Mouse (Mus musculus) lung, adult 18-20 months (tissue): ENCODE measurements around the gene Pdzk1ip1.
A peak's percentile ranks its signal among the peaks of the same experiment; 100 is the strongest.

Experiments
- DNase-seq, 2 experiments: peaks; one replicate each; pipeline ENCODE4 v3.0.0; 2022; ENCODE audit warnings: mixed read lengths in 2 of 2

Pdzk1ip1 gene

DNA sequence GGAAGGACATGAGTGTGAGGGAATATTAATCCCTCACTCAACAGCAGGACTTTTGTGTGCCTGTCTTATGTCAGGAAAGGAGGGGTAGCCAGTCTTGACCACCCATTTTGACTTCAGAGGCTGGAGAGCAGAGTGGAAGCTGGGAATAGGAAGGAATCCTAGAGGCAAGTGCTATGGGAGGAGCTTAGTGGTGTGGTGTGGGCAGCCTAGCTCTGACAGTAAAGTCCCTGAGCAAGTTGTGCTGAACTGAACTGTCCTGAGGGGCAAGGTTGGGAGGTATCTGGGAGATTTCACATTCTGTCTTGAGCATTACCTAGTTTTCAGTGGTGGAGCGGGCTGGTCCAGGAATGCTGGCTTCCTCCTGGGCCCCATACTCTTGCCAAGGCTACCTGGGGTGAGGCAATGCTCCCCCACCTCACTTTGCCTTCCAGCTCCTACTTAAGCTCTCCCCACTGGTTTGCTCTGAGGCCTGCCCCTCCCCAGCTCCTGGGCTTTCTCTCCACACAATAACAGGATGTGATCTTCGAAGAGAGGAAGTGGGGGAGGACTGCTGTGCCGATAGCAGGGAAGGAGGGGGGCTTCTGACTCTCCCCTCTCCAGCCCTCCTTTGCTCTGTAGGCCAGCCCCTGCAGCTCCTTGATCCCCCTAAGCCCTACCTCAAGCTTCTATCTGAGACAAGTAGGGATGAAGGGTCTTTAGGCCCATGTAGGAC is 13.1 kb upstream of the Pdzk1ip1 start:
- DNase-seq, result peak in 1 of 2 experiments; percentile 50

DNA sequence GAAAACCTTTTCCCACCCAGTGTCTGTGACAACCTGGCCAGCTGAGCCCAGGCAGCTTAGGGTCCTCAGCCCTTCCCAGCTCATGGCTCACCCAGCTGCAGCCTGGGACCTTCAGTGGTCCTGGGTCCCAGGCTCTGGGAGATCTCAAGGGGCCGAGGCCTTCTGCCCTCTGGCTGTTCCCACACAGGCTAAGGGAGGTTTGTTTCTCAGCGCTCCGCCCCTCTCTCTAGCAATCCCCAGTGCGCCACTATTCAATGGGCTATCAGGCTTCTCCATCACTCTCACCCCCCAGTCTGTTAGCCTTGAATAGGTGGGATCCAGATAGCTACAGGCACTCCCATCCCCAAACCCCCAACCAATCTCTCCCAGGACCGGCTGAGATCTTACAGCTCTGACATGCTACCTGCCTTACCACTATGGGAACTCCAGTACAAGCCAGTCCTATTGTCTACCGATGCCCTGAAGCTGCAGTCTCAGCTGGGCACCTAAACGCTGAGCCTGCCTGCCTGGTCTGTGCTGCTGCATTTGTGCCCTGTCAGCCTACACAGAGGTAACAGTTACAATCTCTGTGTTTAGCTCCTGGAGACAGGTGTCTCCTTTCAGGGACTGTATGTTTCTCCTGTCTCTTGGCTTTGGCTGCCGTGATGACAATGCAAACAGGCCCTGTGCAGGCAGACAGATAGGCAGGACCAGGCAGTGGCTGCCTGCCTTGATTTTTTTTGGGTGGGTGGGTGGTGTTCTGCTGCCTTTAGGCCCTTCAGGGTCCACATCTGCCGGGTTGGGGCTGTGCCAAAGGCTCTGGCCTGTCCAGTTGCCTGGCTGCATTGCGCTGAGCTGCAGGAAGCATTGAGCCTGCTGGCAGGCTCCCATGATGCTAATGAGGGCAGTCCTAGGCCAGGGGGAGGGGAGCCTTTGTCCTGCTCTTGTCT is 9.4 kb upstream of the Pdzk1ip1 start:
- DNase-seq, result peak in 1 of 2 experiments; percentile 26

DNA sequence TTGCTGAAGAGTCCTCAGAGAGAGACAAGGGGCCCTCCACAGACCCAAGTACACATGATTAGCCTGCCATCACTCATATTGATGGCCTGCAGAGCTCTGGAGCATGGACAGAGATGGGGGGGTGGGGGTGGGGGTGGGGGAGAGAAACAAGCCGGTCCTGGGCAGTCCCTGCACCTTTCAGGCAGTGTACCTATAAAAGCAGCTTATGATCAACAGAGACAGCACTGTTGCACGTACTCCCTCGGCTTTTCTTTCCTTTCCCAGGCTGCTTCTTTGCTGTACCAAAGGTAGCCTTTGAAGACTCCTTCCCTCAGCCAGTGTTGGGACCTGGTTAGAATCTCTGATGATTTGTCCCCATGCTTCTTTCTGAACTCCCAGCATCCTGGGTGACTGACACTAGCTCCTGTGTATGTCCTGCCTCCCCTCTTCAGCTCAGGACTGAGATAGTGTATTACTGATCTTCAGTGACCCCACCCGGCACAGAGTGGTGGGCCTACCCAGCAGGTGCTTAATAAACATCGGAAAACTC is 8.6 kb upstream of the Pdzk1ip1 start:
- no peak for DNase-seq

DNA sequence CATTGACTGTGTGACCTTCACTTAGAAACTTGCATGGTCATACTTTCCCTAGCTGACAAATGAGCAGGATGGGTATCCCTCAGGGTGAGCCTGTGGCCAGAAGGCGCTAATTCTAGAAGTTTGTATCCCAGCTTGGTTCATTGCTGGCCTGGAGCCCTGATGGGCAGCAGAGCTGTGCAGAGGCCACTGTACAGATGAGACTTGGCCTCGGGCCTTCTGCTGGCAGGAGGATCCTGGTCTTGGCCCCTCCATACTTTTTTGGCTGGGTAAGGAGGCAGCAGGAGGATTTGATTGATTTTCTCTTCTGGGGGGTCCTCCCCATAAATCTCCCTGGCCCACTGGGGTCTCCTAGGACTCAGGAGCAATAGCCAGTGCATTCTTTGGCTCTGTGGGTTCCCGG is 5.5 kb upstream of the Pdzk1ip1 start:
- DNase-seq, result no peak

DNA sequence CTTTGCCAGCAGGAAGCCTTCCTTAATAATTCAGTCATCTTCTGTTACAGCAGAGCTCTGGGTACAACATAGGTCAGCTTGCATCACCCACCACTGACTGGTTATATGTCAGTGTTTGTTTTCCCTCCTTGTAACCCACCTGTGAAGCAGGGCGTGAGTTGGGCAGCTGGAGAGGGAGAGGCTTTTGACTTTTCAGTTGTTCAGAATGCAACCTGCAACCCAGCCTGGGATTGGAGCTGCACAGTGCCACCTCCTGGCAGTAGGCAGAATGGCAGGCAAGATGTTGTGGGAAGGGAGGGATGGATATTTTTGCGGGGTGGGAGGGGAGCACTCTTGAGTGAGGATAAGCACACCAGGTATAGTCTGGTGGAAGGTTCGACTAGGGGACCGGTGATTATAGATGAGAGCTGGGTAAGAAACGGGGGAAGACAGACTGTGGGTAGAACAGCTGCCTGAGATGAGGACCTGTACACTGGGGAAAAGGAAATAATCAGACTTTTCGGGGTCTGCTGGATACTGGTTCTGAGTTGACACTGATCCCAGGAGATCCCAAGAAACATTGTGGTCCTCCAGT is 2.9 kb upstream of the Pdzk1ip1 start:
- DNase-seq, result peak; percentile 57 to 61

DNA sequence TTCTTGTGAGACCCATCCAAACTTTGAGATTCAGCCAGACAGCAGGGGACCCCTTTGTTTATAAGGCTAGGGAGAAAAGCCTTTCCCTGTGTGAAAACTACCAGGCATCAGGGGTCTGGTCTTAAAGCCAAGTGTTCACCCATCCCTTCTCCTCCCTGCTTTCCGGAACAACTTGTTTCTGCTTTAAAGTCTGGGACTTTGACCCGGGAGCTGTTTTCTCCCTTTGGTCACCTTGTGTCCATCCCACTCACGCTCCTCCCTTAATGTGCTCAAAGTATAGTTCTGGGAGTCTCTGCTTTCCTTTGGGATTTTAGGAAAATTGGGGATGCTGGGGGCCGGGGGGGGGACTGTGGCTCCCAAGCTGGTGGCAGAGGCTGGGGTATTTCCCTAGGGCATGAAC is 2.3 kb upstream of the Pdzk1ip1 start:
- DNase-seq, result no peak

DNA sequence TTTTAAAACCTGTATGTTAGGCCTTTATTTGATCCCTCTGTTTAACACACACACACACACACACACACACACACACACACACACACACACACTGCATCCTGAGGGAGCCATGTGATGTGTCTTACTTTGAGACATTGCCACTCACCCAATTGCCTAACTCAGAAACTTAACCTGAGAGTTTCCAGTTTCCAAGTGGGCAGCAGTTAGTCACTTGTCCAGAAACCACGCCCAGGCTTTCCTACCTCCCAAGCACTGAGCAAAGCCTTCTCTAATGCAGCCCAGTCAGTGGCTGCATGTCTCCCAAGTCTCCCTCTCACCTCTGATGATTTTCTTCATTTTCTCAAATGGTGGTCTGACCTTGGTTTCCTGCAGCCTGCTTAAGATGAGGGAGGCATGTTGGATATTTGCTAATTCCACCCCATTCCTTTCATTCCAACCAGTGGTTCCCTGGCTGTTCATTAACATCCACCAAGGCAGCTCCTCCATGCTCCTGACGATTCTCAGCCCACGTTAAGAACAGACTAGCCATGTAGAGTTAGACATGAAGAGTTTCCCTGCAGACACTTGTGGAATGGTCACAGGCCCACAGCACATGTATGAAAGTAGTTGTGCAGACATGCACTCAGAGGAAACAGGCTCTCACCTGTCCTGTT is 1.6 kb upstream of the Pdzk1ip1 start:
- peak in 1 of 2 experiments; percentile 38 for DNase-seq

DNA sequence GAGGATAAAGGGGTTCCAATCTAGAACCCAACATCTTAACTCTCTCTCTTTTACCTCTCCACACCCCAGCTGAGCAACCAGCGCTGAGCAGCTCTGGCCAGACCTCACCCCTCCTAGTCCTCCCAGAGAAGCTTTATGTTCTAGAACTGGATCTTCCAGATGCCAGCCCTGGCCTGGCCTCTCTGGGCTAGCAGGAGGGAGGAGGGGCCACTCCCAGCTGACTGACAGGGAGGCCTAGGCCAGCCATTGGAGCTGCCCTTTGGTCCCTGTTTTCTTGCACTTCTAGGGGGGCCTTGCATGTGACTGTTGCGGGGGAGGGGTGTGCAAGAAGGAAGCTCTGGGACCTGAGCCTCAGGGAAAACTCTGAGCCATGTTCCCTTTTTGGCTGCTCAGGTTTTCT is 2.1 kb downstream of the Pdzk1ip1 start:
- peak; percentile 41 to 59 for DNase-seq

DNA sequence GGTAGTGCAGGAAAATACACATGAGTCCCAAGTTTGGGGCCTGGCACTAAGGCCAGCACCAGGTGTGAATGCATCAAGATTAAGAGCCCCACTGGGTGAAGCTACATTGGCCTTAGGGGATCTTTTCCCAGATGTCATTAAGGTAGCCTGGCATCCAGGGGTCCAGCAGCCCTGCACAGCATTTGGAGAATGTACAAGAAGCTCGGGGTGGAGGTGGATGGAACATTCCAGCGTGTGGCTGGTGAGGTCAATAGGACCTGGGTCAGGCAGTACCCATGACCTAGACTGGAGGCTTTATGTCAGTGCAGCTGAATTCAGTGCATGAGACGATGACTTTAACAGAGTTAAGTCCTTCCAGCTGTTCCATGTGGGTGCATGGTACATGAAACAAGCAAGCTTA is 3.3 kb downstream of the Pdzk1ip1 start:
- no peak for DNase-seq

DNA sequence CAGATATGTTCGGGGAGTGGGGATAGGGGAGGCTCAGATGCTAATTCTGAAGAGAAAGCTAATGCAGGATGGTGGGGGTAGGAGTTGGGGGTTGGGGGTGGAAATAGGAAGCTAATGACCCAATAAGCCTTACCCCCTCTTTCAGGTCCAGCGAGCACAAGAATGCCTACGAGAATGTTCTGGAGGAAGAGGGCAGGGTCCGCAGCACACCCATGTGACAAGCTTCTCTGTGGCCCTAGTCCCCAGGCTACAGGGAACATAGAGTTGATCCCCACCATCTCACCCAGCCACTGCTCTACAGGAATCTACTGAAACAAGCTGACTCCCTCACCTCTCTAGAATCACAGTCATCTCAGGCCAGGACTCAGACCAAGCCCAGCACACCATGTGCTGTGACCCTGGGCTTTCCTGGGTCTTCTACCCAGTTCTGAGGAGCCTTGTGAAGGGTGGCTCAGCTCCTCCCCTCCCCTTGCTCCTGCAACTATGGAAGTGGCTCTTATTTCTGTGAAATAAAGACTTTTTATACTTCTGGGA is 4.9 kb downstream of the Pdzk1ip1 start:
- no peak for DNase-seq

DNA sequence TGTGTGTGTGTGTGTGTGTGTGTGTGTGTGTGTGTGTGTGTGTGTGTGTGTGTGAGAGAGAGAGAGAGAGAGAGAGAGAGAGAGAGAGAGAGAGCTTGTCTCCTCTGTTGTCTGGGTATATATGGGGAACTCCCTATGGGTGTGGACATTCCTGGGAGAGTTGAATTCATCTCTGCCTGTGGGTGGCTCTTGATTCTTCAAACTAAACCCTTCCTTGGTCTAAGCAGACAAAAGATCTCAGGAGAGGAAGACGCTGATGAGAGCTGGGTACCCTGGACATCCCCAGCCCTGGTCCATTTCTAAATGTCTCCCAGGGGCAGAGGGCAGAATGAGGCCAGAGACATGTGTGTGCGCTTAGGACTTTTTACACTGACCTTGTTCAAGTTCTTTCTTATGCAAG is 5.5 kb downstream of the Pdzk1ip1 start:
- DNase-seq, result no peak

DNA sequence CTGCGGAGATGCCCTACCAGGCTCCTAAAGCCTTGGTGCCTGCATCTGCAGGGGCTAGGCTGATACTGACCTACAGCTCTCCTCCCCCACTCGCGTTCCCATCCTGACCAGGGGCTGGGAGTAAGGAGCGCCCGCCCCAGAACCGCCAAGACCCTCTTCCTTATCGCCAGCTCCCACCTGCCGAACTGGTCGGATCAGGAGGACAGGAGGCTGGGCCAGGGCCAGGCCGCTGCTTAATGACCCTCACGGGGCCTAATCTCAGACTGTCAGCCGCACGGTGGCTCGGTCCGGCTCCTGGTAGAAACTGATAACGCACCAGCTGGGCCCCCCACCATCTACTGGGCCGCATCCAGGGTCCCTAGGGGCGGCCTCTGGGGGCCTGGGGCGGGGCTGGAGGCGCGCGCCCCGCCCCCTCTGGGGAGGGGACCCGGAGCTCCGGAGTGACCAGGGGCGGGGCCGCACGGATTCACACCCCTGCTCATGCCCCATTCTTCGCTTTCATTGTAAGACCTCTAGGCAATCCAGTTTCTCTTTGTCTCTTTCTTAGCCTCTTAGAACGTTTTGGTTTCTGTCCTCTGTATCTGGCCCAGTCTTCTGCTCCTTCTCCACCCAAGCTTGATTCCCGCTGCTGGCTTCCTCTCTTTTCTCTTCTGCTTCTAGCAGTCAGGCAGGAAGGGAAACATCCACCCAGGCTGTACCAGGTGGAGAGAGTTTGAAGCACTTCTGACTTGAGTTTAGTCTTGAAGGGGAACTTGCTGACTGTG is 7.3 kb downstream of the Pdzk1ip1 start:
- peak; percentile 37 to 46 for DNase-seq

DNA sequence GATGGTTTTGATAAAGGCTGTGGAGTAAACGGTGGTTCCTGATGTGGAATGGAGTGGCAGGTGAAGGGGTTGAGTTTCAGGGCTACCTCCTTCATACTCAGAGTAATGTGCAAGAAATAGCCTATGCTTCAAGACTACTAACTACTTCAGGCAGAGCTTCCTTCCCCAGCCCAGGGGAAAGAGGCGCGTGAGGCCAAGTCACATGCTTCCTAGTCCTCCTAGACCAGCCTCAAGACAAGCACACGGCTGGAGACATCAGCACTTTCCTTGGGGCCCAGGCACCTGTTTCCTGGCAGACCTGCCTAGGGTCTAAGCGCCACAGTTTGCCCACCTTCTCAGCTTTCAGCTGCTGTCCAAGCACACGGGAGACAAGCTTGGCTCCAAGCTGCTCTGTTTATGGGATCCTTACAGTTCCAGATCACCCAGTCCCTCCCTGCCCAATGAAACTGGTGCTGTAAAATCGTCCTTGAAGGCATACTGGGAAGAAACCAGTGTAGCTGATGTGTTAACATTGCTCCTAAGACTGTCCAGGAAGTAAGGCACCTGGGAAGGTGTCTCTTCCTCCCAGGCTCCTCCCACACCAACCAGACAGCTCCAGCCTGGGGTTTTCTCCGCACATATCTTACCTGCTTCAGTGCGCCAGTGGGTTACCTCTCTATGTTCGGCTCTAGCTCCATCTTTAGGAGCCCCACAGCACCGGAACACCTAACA is 8.1 kb downstream of the Pdzk1ip1 start:
- DNase-seq, result no peak

DNA sequence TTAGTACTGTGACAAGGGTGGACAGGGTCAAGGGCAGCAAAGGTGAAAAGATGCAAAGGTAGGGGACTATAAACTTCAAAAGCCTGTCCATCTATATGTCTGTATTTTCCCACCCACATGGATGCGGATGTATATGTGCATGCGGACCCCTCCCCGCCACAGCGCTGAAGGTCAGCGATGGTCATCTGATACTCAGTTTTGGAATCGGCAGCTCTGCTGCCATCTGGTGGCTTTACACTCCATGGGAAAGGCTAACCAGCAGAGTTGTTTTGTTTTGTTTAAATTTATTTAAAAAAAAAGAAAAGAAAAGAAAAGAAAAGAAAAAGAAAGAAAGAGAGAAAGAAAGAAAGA is 8.6 kb downstream of the Pdzk1ip1 start:
- peak in 1 of 2 experiments; percentile 29 for DNase-seq

DNA sequence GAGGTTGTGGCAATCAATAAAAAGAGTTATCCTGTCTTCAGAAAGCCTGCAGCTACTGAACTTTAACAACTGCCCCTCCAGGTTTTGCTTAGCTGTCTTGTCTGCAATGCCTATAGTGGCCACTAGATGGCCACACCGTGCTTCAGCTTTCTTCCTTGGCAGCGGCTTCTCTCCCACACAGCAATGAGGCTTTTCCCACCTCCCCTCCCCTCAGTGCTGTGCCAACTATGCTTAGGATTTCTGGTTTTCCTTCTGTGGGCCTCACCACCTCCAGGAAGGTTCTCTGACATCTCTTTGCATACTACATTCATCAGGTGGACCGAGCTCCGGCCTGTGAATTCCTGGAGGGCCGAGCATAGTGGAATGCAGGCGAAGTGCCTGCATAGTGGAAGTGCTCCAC is 13.2 kb downstream of the Pdzk1ip1 start:
- peak in 1 of 2 experiments; percentile 34 for DNase-seq

DNA sequence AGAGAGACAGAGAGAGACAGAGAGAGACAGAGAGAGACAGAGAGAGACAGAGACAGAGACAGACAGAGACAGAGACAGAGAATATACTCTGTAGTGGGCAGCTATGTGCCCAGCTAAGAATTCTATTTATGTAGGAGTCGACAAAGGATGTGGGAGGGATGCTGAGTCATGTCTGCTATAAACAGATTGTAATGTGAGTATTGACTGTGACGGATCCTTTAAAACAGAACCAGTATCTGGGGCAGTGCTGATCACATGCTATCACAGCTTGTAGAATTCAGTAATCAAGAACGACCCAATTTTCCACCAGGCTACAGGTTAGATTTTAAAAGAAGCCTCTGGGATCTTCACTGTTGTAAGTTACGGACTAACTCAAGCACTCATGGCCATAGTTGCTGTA is 15.0 kb downstream of the Pdzk1ip1 start:
- no peak for DNase-seq

DNA sequence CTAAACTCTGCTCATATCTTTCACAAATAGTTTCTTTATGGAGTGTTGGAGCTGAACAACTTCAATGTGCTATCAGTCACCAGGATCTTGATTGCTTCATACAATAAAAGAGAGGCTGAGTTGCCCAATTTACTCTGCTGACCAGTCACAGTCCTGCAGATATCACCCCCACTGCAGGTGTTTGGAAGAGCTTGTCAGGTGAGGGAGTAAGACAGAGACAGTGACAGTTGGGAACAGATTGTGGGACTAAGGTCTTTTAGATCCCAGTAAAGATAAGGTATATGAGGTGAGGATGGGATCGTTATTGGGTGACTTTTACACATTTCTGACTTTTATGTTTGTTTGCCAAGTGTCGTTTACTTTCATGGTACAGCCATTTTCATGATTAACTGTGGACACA is 22.7 kb downstream of the Pdzk1ip1 start:
- no peak for DNase-seq

DNA sequence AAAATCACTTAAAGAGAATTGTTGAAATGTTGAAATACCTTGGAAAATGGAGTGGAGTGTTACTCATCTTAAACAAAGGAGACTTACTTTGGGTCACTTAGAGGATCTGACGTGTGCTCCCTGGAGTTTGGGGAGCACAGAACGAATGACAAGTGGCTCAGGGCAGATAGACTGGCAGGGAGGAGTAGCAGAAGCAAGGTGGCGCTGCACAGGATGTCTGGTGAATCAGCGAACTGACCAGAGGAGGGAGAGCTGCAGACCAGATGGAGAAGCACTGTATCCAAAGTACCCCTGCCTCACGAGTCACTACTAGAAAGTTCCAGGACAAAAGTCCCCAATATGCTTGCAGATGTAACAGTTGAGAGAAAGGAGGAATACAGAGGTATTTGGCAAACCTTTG is 24.8 kb downstream of the Pdzk1ip1 start:
- DNase-seq, result no peak

DNA sequence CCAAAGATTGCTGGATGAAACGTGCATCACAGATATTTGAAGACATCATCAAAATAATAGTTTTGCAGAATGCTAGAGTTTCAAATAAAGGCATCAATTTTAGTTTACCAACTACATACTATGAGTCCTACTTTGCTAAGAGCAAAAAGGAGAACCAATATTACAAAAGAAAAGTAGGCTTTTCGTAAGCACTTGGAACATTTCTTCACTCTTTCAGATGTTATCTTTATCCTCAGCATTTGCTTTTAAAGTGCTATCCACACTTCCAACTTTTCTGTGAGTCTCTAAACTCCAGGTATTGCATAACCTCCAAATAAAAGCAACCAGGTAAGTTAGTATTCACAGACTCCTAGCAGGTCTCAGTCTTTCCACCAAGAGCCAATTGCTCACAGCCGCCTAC is 31.1 kb downstream of the Pdzk1ip1 start:
- DNase-seq, result no peak

DNA sequence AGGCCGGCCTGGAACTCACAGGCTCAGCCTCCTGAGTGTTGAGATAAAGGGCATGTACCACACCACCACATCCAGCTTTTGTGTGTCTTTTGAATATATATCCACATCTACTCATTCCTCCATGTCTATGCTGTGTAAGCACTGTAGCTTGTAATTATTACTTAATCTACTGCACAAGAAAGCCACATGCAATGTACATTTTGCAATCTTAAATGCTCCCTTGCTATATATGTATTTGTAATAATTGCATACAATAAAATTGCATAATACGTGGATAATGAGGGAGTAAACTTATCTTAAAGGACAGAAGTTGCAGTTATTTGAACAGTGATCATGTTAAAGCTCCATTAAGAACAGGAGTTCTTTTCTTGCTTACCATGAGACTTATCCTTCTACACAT is 32.7 kb downstream of the Pdzk1ip1 start:
- DNase-seq, result no peak

DNA sequence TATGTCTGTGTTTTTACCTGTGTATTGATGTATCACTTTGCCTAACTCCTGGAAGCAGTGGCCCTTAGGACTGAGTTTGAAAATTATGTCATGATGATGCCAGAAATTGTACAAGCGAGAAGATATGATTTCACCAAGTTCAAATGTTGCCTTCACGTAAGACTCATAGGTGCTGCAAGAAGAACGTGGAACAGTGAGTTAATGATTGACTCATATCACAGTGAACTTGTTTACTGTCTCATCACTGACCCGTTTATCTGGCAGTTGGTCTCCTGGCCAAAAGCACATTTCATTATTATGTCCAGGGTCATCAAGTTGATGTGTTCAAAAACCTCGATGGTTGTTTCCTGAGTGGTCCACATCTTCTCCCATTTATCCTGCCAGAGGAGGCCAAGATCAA is 33.1 kb downstream of the Pdzk1ip1 start:
- no peak for DNase-seq
